Mouse (Mus musculus): ENCODE measurements around the gene Gm5737.

- no peak for TF ChIP-seq CTCF (conservative IDR thresholded peaks at IDR 0.05; ENCODE audit: low read length)
- no peak for TF ChIP-seq NANOG (IDR thresholded peaks at IDR 0.05; ENCODE audit: borderline replicate concordance, low read length)
Measured at GRCm38 (mm10) chr7:120825097-120825496, 12.9 kb downstream of the Gm5737 start.
